Mouse (Mus musculus) heart, embryonic 10.5 days (tissue): ENCODE measurements around the gene P2ry12. TPM values are rescaled to one million over a fixed set of nuclear protein-coding genes. Genes with fewer than 3 reads are reported as not detected.

Experiments used
- DNase-seq: peaks from one replicate; pipeline ENCODE4 v3.0.0-alpha.2; 2017; ENCODE audit warnings: low spot score
- H3K27ac ChIP-seq: fragments of 300-500 bp; sonication (generic); 2 replicates; pipeline ENCODE4 v1.5.1; 2016; ENCODE audit warnings: mild to moderate bottlenecking
- H3K27me3 ChIP-seq: fragments of 300-500 bp; sonication (generic); 2 replicates; pipeline ENCODE4 v1.6.1; 2016; ENCODE audit warnings: mild to moderate bottlenecking; ENCODE audit not compliant: poor library complexity, insufficient read depth, severe bottlenecking
- H3K36me3 ChIP-seq: fragments of 300-500 bp; sonication (generic); 2 replicates; pipeline ENCODE4 v1.6.1; 2016; ENCODE audit warnings: mild to moderate bottlenecking, moderate library complexity
- H3K4me1 ChIP-seq: fragments of 300-500 bp; sonication (generic); 2 replicates; pipeline ENCODE4 v1.6.1; 2016; ENCODE audit warnings: mild to moderate bottlenecking
- H3K4me3 ChIP-seq: fragments of 300-500 bp; sonication (generic); 2 replicates; pipeline ENCODE4 v1.5.1; 2016; ENCODE audit warnings: mild to moderate bottlenecking, moderate library complexity
- H3K9me3 ChIP-seq: fragments of 300-500 bp; sonication (generic); 2 replicates; pipeline ENCODE4 v1.6.1; 2016; ENCODE audit warnings: mild to moderate bottlenecking, moderate library complexity
- WGBS: fragments of 180-500 bp; shearing (Covaris S2); methylation state at CpG from one replicate; pipeline ENCODE4 v1.1.7; 2016; 5-methylcytosine and 5-hydroxymethylcytosine counted together
- polyA plus RNA-seq: library from polyadenylated mRNA; unstranded; fragments of >200 nt; fragmentation: Nextera tagmentation; extraction: Ambion mirVana; gene quantifications from 2 replicates; pipeline ENCODE4 v1.2.1, GENCODE M21; 2016

Gene P2ry12
- 0.30 and 0.73 TPM in 2 replicates for polyA plus RNA-seq

GRCm38 (mm10) chr3:59262704-59263103 lies at the start of gene P2ry12:
Gene P2ry12 (minus strand): TSS chr3:59262871.
- WGBS = 88% methylated on average over 7 of the region's 7 CpGs
- Histone ChIP-seq H3K4me1 (no peaks in the 10 kb centered on the region), H3K27me3 (no peaks in the 10 kb centered on the region), H3K9me3 (no peaks in the 10 kb centered on the region), H3K36me3 (0 out of 2 replicates have a peak, but pooled peaks cover 9% of the 10 kb centered on the region), H3K27ac (no peak within 1 kb of the TSS), H3K4me3 (no peak within 1 kb of the TSS)
- no peak for DNase-seq

GRCm38 (mm10) chr3:59305518-59305917 lies 42.8 kb upstream of the P2ry12 start:
- 85% methylated on average over 2 of the region's 2 CpGs for WGBS

GRCm38 (mm10) chr3:59304944-59305343 lies 42.3 kb upstream of the P2ry12 start:
- Histone ChIP-seq H3K27ac (no peak overlapping the region), H3K4me3 (no peak overlapping the region), H3K4me1 (no peaks in the 10 kb centered on the region), H3K36me3 (no peaks in the 10 kb centered on the region), H3K27me3 (no peaks in the 10 kb centered on the region), H3K9me3 (no peaks in the 10 kb centered on the region)
- DNase-seq = no peak
- 90% methylated on average over 5 of the region's 5 CpGs for WGBS

More at GRCm38 (mm10) chr3:59305518-59305917, 42.8 kb upstream of the P2ry12 start:
- no peak overlapping the region for H3K27ac ChIP-seq
- no peaks in the 10 kb centered on the region for H3K27me3 ChIP-seq
- H3K9me3 ChIP-seq = no peaks in the 10 kb centered on the region
- H3K4me3 ChIP-seq = no peak overlapping the region
- H3K36me3 ChIP-seq = no peaks in the 10 kb centered on the region
- H3K4me1 ChIP-seq = no peaks in the 10 kb centered on the region
- no peak for DNase-seq

- Histone ChIP-seq H3K36me3 (peaks cover 2% of the 10 kb centered on the region; the same call in 1 of the 2 replicates), H3K27ac (no peak overlapping the region), H3K4me1 (no peaks in the 10 kb centered on the region), H3K9me3 (no peaks in the 10 kb centered on the region), H3K4me3 (no peak overlapping the region), H3K27me3 (no peaks in the 10 kb centered on the region)
- DNase-seq = no peak
- 82% methylated on average over 16 of the region's 16 CpGs for WGBS
Measured at GRCm38 (mm10) chr3:59297653-59298052, 35.0 kb upstream of the P2ry12 start.

- no peaks in the 10 kb centered on the region for H3K9me3 ChIP-seq
- no peak overlapping the region for H3K4me3 ChIP-seq
- H3K36me3 ChIP-seq = peaks cover 2% of the 10 kb centered on the region; the same call in 1 of the 2 replicates
- no peak overlapping the region for H3K27ac ChIP-seq
- no peaks in the 10 kb centered on the region for H3K4me1 ChIP-seq
- no peak for DNase-seq
- WGBS = 89% methylated on average over 5 of the region's 5 CpGs
- H3K27me3 ChIP-seq = no peaks in the 10 kb centered on the region
Measured at GRCm38 (mm10) chr3:59296563-59297130, 34.0 kb upstream of the P2ry12 start.

GRCm38 (mm10) chr3:59295699-59296562 lies 33.3 kb upstream of the P2ry12 start:
- Histone ChIP-seq H3K36me3 (peaks cover 2% of the 10 kb centered on the region; the same call in 1 of the 2 replicates), H3K4me3 (no peak overlapping the region), H3K27ac (no peak overlapping the region), H3K9me3 (no peaks in the 10 kb centered on the region), H3K4me1 (no peaks in the 10 kb centered on the region), H3K27me3 (no peaks in the 10 kb centered on the region)
- WGBS = 86% methylated on average over 16 of the region's 16 CpGs
- no peak for DNase-seq

GRCm38 (mm10) chr3:59293437-59294199 lies 30.9 kb upstream of the P2ry12 start:
- no peaks in the 10 kb centered on the region for H3K27me3 ChIP-seq
- no peak overlapping the region for H3K4me3 ChIP-seq
- no peaks in the 10 kb centered on the region for H3K9me3 ChIP-seq
- no peak overlapping the region for H3K27ac ChIP-seq
- H3K36me3 ChIP-seq = peaks cover 2% of the 10 kb centered on the region; the same call in 1 of the 2 replicates
- WGBS = 87% methylated on average over 5 of the region's 5 CpGs
- DNase-seq = no peak
- no peaks in the 10 kb centered on the region for H3K4me1 ChIP-seq

GRCm38 (mm10) chr3:59290551-59290950 lies 27.9 kb upstream of the P2ry12 start:
- Histone ChIP-seq H3K4me3 (no peak overlapping the region), H3K9me3 (no peaks in the 10 kb centered on the region), H3K4me1 (no peaks in the 10 kb centered on the region), H3K36me3 (peaks cover 3% of the 10 kb centered on the region; the same call in 1 of the 2 replicates), H3K27me3 (no peaks in the 10 kb centered on the region), H3K27ac (no peak overlapping the region)
- WGBS = 66% methylated on average over 2 of the region's 2 CpGs
- no peak for DNase-seq

- Histone ChIP-seq H3K4me3 (no peak overlapping the region), H3K9me3 (no peaks in the 10 kb centered on the region), H3K27me3 (no peaks in the 10 kb centered on the region), H3K36me3 (peaks cover 11% of the 10 kb centered on the region; the same call in 1 of the 2 replicates), H3K4me1 (no peaks in the 10 kb centered on the region), H3K27ac (no peak overlapping the region)
- DNase-seq = no peak
Measured at GRCm38 (mm10) chr3:59278620-59279019, 15.9 kb upstream of the P2ry12 start.

GRCm38 (mm10) chr3:59278254-59278533 lies 15.5 kb upstream of the P2ry12 start:
- 96% methylated on average over 3 of the region's 3 CpGs for WGBS
- no peaks in the 10 kb centered on the region for H3K4me1 ChIP-seq
- no peak for DNase-seq
- H3K27ac ChIP-seq = no peak overlapping the region
- H3K27me3 ChIP-seq = no peaks in the 10 kb centered on the region
- no peaks in the 10 kb centered on the region for H3K9me3 ChIP-seq
- no peak overlapping the region for H3K4me3 ChIP-seq
- H3K36me3 ChIP-seq = peaks cover 11% of the 10 kb centered on the region; the same call in 1 of the 2 replicates

GRCm38 (mm10) chr3:59277502-59278253 lies 15.0 kb upstream of the P2ry12 start:
- Histone ChIP-seq H3K27me3 (no peaks in the 10 kb centered on the region), H3K9me3 (no peaks in the 10 kb centered on the region), H3K36me3 (peaks cover 11% of the 10 kb centered on the region; the same call in 1 of the 2 replicates), H3K27ac (no peak overlapping the region), H3K4me1 (no peaks in the 10 kb centered on the region), H3K4me3 (no peak overlapping the region)
- 55% methylated on average over 3 of the region's 3 CpGs for WGBS
- DNase-seq = no peak

- Histone ChIP-seq H3K4me3 (no peak overlapping the region), H3K27me3 (no peaks in the 10 kb centered on the region), H3K9me3 (no peaks in the 10 kb centered on the region), H3K36me3 (peaks cover 9% of the 10 kb centered on the region; the same call in 1 of the 2 replicates), H3K27ac (no peak overlapping the region), H3K4me1 (no peaks in the 10 kb centered on the region)
- no peak for DNase-seq
- whole genome bisulfite sequencing = 87% methylated on average over 6 of the region's 6 CpGs
Measured at GRCm38 (mm10) chr3:59270811-59271210, 8.1 kb upstream of the P2ry12 start.
